Mouse (Mus musculus): ENCODE results near the gene Boc.

DNA sequence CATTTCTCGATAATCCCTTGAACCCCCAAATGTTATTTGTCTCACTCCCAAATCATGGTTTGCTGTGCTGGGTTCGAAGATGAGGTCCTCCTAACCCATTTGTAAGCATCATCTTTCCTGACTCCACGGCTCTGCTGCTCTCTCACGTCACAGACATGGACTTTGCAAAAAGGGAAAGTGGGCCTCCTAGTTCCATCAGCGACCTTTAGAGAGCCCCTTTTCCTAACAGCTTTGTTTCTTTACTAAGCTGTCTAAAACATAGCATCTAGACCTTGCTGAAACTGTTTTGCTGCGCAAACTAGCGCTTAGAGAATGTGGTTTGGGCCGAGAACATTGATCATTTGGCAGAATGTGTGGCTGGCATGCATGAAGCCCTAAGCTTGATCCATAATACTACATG is 19.1 kb downstream of the Boc start:
- no peak for TF ChIP-seq CTCF (conservative IDR thresholded peaks at IDR 0.05; ENCODE audit: insufficient read depth, insufficient read length, low read depth, low read length)
- no peak for TF ChIP-seq POLR2A (IDR thresholded peaks at IDR 0.05; ENCODE audit: low read depth, low read length)
